Mouse (Mus musculus) midbrain, embryonic 15.5 days (tissue): Measurements from ENCODE around the gene Tcf25. TPM values are rescaled to one million over a fixed set of nuclear protein-coding genes. Genes with fewer than 3 reads are reported as not detected.

ENCODE experiments used
- ATAC-seq: fragments of 200-750 bp; cut with Nextera tagmentation; replicated peaks from 2 replicates; pipeline ENCODE4 v1.8.0; 2017; ENCODE audit warnings: moderate TSS enrichment
- H3K27ac ChIP-seq: fragments of 300-500 bp; sonication (generic); 2 replicates; pipeline ENCODE4 v1.5.1; 2015; ENCODE audit warnings: mild to moderate bottlenecking, inconsistent platforms
- H3K27me3 ChIP-seq: fragments of 300-500 bp; sonication (generic); replicated peaks from 2 replicates; pipeline ENCODE4 v1.6.1; 2015; ENCODE audit warnings: inconsistent platforms
- H3K36me3 ChIP-seq: fragments of 300-500 bp; sonication (generic); replicated peaks from 2 replicates; pipeline ENCODE4 v1.6.1; 2015; ENCODE audit warnings: inconsistent platforms
- H3K4me1 ChIP-seq: fragments of 300-500 bp; sonication (generic); 2 replicates; pipeline ENCODE4 v1.6.1; 2015; ENCODE audit warnings: inconsistent platforms
- H3K4me2 ChIP-seq: fragments of 300-500 bp; sonication (generic); 2 replicates; pipeline ENCODE4 v1.6.1; 2015; ENCODE audit warnings: inconsistent platforms, mild to moderate bottlenecking, moderate library complexity
- H3K4me3 ChIP-seq: fragments of 300-500 bp; sonication (generic); 2 replicates; pipeline ENCODE4 v1.5.1; 2015; ENCODE audit warnings: mild to moderate bottlenecking, inconsistent platforms
- H3K9ac ChIP-seq: fragments of 300-500 bp; sonication (generic); 2 replicates; pipeline ENCODE4 v1.6.1; 2015; ENCODE audit warnings: mild to moderate bottlenecking, inconsistent platforms
- H3K9me3 ChIP-seq: fragments of 300-500 bp; sonication (generic); 2 replicates; pipeline ENCODE4 v1.6.1; 2016; ENCODE audit warnings: inconsistent platforms
- WGBS: fragments of 180-500 bp; shearing (Covaris S2); methylation state at CpG from one replicate; pipeline ENCODE4 v1.1.7; 2015; ENCODE audit warnings: mixed read lengths; 5-methylcytosine and 5-hydroxymethylcytosine counted together
- polyA plus RNA-seq: library from polyadenylated mRNA; unstranded; fragments of >200 nt; fragmentation: Nextera tagmentation; extraction: Ambion mirVana; gene quantifications from 2 replicates; pipeline ENCODE4 v1.2.1, GENCODE M21; 2015

Tcf25 gene
- polyA plus RNA-seq = 324 and 331 TPM in 2 replicates

DNA sequence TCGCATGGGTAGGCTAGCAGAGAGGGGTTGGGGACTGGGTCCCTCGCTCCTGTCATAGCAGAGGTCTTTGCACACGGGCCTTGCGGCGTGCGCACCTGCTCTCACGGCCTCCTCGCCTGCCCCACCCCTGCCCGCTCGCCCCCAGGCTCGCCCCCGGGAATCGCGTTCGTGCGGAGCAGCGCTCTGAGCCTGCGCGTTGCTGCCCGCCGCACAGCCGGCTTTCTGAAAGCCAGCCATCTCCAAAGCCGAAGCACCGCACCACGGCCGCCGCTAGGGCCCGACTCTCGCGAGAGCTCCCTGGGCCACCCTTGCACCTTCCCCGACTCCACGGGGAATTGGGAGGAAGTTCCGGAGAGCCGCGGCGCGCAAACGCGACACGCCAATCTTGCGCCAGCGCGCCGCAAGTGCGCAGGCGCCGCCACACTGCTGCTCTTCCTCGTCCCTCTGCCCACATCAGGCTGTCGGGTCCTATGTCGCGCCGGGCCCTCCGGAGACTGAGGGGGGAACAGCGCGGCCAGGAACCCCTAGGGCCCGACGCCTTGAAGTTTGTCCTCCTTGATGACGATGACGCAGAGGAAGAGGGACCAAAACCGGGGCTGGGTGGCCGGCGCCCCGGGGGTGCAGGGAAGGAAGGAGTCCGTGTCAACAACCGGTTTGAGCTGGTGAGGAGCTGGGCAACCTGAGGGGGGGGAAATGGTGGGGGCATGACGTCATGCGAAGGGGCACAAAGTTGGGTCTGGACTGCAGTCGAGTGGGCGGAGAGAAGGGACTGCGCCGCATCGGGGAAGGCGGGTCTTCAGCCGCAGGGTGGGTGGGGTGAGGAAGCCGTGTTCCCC, at the start of gene Tcf25:
Tcf25 (plus strand) TSS at position 351 of the 836 bp plus-strand sequence.
- H3K9ac ChIP-seq = peak within 1 kb of the TSS; percentile 66
- H3K4me3 ChIP-seq = peak within 1 kb of the TSS; percentile 73
- ATAC-seq = peak; percentile 96
- no peaks in the 10 kb centered on the region for H3K9me3 ChIP-seq
- H3K27me3 ChIP-seq = no peaks in the 10 kb centered on the region
- H3K4me1 ChIP-seq = peaks cover 32% of the 10 kb centered on the region
- 1% methylated on average over 75 of the region's 75 CpGs for whole genome bisulfite sequencing
- H3K36me3 ChIP-seq = peaks cover 13% of the 10 kb centered on the region; the same call in 1 of the 2 replicates
- H3K27ac ChIP-seq = peak within 1 kb of the TSS; percentile 94
- peak within 1 kb of the TSS; percentile 76 for H3K4me2 ChIP-seq

- no peak overlapping the region for H3K9ac ChIP-seq
- H3K9me3 ChIP-seq = no peaks in the 10 kb centered on the region
- H3K4me1 ChIP-seq = peaks cover 13% of the 10 kb centered on the region
- H3K36me3 ChIP-seq = no peaks in the 10 kb centered on the region
- H3K27me3 ChIP-seq = no peaks in the 10 kb centered on the region
- H3K4me3 ChIP-seq = no peak overlapping the region
- WGBS = over 99% methylated on average over 2 of the region's 2 CpGs
- no peak overlapping the region for H3K4me2 ChIP-seq
- H3K27ac ChIP-seq = no peak overlapping the region
- ATAC-seq = no peak
These were observed 45.0 kb upstream of the Tcf25 start for GRCm38 (mm10) chr8:123328552-123328951.

GRCm38 (mm10) chr8:123329350-123329749, 44.2 kb upstream of the Tcf25 start:
- Histone ChIP-seq H3K27me3 (no peaks in the 10 kb centered on the region), H3K36me3 (no peaks in the 10 kb centered on the region), H3K9me3 (no peaks in the 10 kb centered on the region), H3K4me2 (no peak overlapping the region), H3K27ac (no peak overlapping the region), H3K9ac (no peak overlapping the region), H3K4me1 (peaks cover 21% of the 10 kb centered on the region), H3K4me3 (no peak overlapping the region)
- ATAC-seq = no peak
- WGBS = 92% methylated on average over 4 of the region's 4 CpGs

DNA sequence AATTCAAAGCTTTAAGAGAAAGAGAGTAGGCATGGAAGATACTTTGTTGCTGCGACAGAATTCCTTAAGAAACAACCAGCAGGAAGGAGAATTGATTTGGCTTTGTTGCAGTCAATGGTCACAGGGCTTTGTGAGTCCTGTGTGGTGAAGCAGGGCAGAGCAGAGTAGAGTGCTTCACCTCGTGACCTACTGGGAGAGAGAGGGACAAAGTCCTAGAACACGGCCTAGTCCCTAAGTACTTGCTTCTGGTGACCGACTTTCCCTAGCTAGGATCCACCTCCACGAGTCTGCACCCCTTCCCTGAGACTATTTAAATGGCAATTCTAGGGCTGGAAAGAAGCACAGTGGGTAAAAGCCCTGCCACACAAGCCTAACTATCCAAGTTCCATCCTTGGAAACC, 43.6 kb upstream of the Tcf25 start:
- no peak overlapping the region for H3K4me3 ChIP-seq
- WGBS = 54% methylated on average over 5 of the region's 5 CpGs
- H3K9ac ChIP-seq = no peak overlapping the region
- H3K27me3 ChIP-seq = no peaks in the 10 kb centered on the region
- no peak overlapping the region for H3K4me2 ChIP-seq
- H3K4me1 ChIP-seq = peaks cover 27% of the 10 kb centered on the region
- ATAC-seq = no peak
- H3K27ac ChIP-seq = no peak overlapping the region
- H3K9me3 ChIP-seq = no peaks in the 10 kb centered on the region
- H3K36me3 ChIP-seq = no peaks in the 10 kb centered on the region

DNA sequence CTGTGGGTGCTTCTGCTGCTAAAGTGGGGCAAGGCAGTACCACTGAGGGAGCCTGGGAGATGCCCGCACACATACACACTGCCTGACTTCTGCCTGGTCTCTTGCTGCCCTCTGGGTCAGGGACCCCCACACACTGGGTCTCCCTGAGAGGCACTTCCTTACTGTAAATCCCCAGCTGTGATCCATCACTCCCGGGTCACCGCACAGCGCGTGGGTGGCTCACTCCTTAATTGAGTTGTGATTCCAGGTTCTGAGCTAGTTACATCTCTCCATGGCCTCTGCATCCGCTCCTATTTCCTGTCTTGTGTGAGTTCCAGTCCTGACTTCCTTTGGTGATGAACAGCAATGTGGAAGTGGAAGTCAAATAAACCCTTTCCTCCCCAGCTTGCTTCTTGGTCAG, 42.9 kb upstream of the Tcf25 start:
- H3K4me2 ChIP-seq = no peak overlapping the region
- H3K27me3 ChIP-seq = no peaks in the 10 kb centered on the region
- no peak overlapping the region for H3K9ac ChIP-seq
- H3K4me3 ChIP-seq = no peak overlapping the region
- peaks cover 30% of the 10 kb centered on the region for H3K4me1 ChIP-seq
- no peak overlapping the region; the same call in 1 of the 2 replicates for H3K27ac ChIP-seq
- no peaks in the 10 kb centered on the region for H3K36me3 ChIP-seq
- WGBS = 85% methylated on average over 6 of the region's 6 CpGs
- no peak for ATAC-seq
- H3K9me3 ChIP-seq = no peaks in the 10 kb centered on the region

DNA sequence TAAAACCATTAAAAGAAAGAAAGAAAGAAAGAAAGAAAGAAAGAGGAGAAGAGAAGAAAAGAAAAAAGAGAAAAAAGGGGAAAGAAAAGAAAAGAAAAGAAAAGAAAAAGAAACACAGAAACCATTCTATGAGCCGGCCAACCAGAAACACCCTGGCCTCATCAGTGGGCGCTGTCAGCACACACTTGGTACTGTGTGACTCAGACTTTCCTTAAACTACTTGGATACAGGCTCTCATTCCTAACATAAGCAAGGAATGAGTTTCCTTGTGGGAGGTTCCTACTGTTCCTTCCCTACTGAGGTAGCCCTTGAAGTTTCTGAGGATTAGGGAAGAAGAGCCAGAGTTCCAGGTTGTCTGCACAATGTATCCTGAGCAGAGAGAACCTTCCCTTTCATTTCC, 42.3 kb upstream of the Tcf25 start:
- Histone ChIP-seq H3K9ac (no peak overlapping the region), H3K36me3 (no peaks in the 10 kb centered on the region), H3K4me1 (peaks cover 32% of the 10 kb centered on the region), H3K27ac (peak overlapping the region; percentile 91), H3K27me3 (no peaks in the 10 kb centered on the region), H3K4me2 (peak overlapping the region; percentile 79), H3K4me3 (peak overlapping the region; percentile 65), H3K9me3 (no peaks in the 10 kb centered on the region)
- 83% methylated on average over 2 of the region's 2 CpGs for WGBS
- no peak for ATAC-seq

DNA sequence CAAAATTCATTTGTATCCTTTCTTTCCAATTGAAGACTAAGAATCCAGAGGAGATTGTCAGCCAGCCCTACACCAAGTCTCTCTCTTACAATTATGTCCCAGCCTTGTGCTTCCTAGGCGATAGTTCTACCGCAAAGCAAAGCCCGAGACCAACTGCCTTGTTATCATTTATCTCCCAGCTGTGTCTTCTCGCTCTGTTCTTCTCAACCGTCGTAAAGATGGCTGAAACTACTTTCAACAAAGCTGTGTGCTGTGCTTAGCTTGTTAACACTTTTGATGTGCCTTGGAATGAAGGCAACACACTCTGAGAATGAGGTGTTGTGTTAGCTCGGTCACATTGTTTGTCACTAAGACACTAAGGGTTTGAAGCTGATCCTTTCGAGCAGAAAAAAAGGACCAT, 41.7 kb upstream of the Tcf25 start:
- H3K27ac ChIP-seq = peak overlapping the region; percentile 91
- H3K4me1 ChIP-seq = peaks cover 32% of the 10 kb centered on the region
- no peak; the same call in 1 of the 2 replicates for ATAC-seq
- 24% methylated on average over 8 of the region's 8 CpGs for WGBS
- peak overlapping the region; percentile 65 for H3K4me3 ChIP-seq
- no peaks in the 10 kb centered on the region for H3K9me3 ChIP-seq
- no peaks in the 10 kb centered on the region for H3K27me3 ChIP-seq
- peak overlapping the region; percentile 73 for H3K9ac ChIP-seq
- no peaks in the 10 kb centered on the region for H3K36me3 ChIP-seq
- peak overlapping the region; percentile 79 for H3K4me2 ChIP-seq

- Histone ChIP-seq H3K27me3 (no peaks in the 10 kb centered on the region), H3K27ac (peak within 1 kb of the TSS; percentile 91), H3K9ac (peak within 1 kb of the TSS; percentile 73), H3K4me1 (peaks cover 32% of the 10 kb centered on the region), H3K36me3 (no peaks in the 10 kb centered on the region), H3K4me2 (peak within 1 kb of the TSS; percentile 79), H3K4me3 (peak within 1 kb of the TSS; percentile 65), H3K9me3 (no peaks in the 10 kb centered on the region)
- WGBS = under 1% methylated on average over 78 of the region's 85 CpGs
- ATAC-seq = peak; percentile 88
These were observed 41.1 kb upstream of the Tcf25 start, which contains the start of gene Spire2 for GRCm38 (mm10) chr8:123332262-123333090. TSS of gene Spire2 (plus strand) at chr8:123332713.

DNA sequence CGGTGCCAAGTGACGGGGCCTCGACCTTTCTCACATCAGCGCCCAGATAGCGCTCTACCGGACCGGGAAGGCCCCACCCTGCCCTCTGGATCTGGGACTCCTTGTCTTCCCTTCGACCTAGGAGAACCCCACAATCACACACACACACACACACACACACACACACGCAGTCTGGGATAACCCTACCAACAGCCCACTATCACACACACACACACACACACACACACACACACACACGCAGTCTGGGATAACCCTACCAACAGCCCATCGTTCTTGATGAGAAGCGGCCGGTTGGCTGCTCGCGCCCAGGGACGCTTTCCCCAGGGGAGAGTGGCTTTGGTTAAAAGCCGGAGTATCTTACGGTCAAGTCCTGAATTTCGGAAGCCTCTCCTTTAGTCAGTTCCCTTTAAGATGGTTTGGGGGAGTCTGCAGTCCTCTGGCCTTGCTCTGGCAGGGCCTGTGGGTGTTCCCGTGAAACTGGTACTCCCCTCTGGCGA, 40.4 kb upstream of the Tcf25 start:
- Histone ChIP-seq H3K9ac (peak overlapping the region; percentile 73), H3K36me3 (no peaks in the 10 kb centered on the region), H3K27ac (peak overlapping the region; percentile 91), H3K9me3 (no peaks in the 10 kb centered on the region), H3K27me3 (no peaks in the 10 kb centered on the region), H3K4me2 (peak overlapping the region; percentile 79), H3K4me3 (peak overlapping the region; percentile 65), H3K4me1 (peaks cover 32% of the 10 kb centered on the region)
- peak; percentile 54 for ATAC-seq
- 2% methylated on average over 20 of the region's 21 CpGs for WGBS

DNA sequence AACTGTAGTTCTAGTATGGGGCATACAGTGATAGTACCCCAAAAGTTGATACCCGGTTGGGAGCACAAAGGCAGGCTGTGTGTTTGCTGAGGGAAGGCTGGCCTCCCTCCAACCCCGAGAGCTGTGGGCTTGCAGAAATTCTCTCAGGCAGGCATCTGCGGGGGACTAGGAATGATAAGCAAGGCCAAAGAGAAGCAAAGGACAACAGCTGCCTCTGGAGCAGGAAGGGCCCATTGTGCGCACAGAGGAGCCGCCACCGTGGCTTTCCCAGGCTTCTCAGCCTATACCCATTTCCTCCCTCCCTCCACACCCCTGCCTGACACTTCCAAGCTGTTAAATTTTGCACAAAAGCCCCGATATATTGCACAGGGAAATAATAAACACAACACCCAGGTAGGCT, 39.7 kb upstream of the Tcf25 start:
- peak overlapping the region; percentile 91 for H3K27ac ChIP-seq
- no peaks in the 10 kb centered on the region for H3K9me3 ChIP-seq
- H3K4me2 ChIP-seq = peak overlapping the region; percentile 79
- H3K36me3 ChIP-seq = no peaks in the 10 kb centered on the region
- peak overlapping the region; percentile 65 for H3K4me3 ChIP-seq
- H3K9ac ChIP-seq = peak overlapping the region; percentile 73
- 0% methylated on average over 7 of the region's 7 CpGs for WGBS
- H3K4me1 ChIP-seq = peaks cover 32% of the 10 kb centered on the region
- H3K27me3 ChIP-seq = no peaks in the 10 kb centered on the region
- no peak for ATAC-seq

DNA sequence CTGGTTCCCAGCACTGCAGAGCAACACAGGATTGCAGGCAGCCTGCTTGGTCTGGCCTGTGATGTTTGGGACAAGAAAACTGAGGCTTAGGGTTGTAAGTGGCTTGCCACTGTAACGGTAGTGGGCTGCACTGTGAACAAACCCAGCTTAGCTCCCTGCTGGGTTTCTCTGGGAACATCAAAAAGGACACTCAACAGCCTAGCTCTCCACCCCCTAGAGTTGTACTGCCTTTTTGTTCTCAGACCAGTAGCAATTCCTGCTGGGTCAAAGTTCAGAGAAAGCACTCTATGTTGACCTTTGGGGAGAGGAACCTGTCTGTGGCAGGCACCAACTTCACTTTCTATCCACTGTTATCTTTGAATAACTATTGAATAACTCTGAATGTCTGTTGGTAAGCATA, 39.1 kb upstream of the Tcf25 start:
- Histone ChIP-seq H3K4me2 (peak overlapping the region; percentile 79), H3K4me3 (peak overlapping the region; percentile 65), H3K36me3 (no peaks in the 10 kb centered on the region), H3K27ac (peak overlapping the region; percentile 91), H3K9ac (peak overlapping the region; percentile 73), H3K9me3 (no peaks in the 10 kb centered on the region), H3K4me1 (peaks cover 32% of the 10 kb centered on the region), H3K27me3 (no peaks in the 10 kb centered on the region)
- 0% methylated on average over 1 of the region's 1 CpGs for WGBS
- no peak for ATAC-seq

GRCm38 (mm10) chr8:123337475-123337874, 36.1 kb upstream of the Tcf25 start:
- no peak for ATAC-seq
- no peak overlapping the region for H3K27ac ChIP-seq

More at GRCm38 (mm10) chr8:123337475-123337874, 36.1 kb upstream of the Tcf25 start:
- WGBS = 91% methylated on average over 3 of the region's 3 CpGs
- Histone ChIP-seq H3K4me1 (peaks cover 21% of the 10 kb centered on the region), H3K4me3 (no peak overlapping the region), H3K36me3 (0 out of 2 replicates have a peak, but pooled peaks cover 4% of the 10 kb centered on the region), H3K4me2 (no peak overlapping the region), H3K9me3 (no peaks in the 10 kb centered on the region), H3K9ac (no peak overlapping the region), H3K27me3 (no peaks in the 10 kb centered on the region)
